Mouse (Mus musculus): ENCODE measurements at regions not wholly inside any gene's neighbourhood (a gene's known extent, or its start where the extent isn't known, plus 50 kb on each side); places are given as distances from the start of the nearest gene placed in this dataset.

DNA sequence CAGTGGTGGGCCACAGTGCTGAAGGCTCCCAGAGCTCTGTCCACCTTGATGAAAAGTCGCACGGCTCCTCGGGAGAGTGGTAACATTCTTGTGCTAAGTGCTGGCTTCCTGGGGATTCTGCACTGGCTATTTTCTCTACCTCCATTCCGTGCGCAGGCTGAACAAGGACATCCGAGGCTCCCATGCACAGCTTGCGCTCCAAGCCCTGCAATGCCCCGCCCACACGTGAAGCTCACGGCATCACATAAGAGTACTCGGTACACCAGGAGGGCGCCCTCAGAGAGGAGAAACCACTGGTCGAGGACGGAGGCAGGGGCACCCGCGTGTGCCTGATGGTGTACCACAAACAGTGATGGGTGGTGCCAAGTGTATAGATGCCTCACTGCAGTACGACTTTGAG, 73.7 kb upstream of the Pced1b start:
- TF ChIP-seq CTCF (IDR thresholded peaks at IDR 0.05; ENCODE audit: control insufficient read depth, insufficient read depth, low read length), result no peak
- no peak for TF ChIP-seq POLR2A (IDR thresholded peaks at IDR 0.05; ENCODE audit: borderline replicate concordance, control insufficient read depth, low read depth, low read length)

Measured in bone marrow, adult 2 months (tissue).